Mouse (Mus musculus) olfactory bulb, adult 2 months (tissue): ENCODE measurements around the gene Lrrc63.

Experiments
- CTCF ChIP-seq: fragments of 200-500 bp; IDR thresholded peaks from 2 replicates; pipeline ENCODE4 v1.5.1; 2012; ENCODE audit warnings: low read depth, mild to moderate bottlenecking, low read length, moderate library complexity; ENCODE audit not compliant: insufficient read depth
- POLR2A ChIP-seq: fragments of 200-500 bp; IDR thresholded peaks from 2 replicates; pipeline ENCODE4 v1.6.1; 2012; ENCODE audit warnings: mild to moderate bottlenecking, low read depth, low read length, moderate library complexity; ENCODE audit not compliant: insufficient read depth

- TF ChIP-seq CTCF: no peak
- no peak for TF ChIP-seq POLR2A
Observed at GRCm38 (mm10) chr14:75178801-75179211, 48.1 kb upstream of the Lrrc63 start.
